Mouse (Mus musculus) left cerebral cortex, postnatal 36 days (tissue): ENCODE data around the gene Hsd17b2. TPM values are rescaled to one million over a fixed set of nuclear protein-coding genes. Genes with fewer than 3 reads are reported as not detected.

Experiments
- total RNA-seq, 2 experiments: library from RNA; stranded (reverse); gene quantifications; 2 replicates each; pipeline ENCODE4 v1.2.3; 2021

Gene Hsd17b2
- total RNA-seq, 2 experiments from 2014 or later, result 0.41 TPM; not detected in 1

Other genes with a start within 250 kb of the Hsd17b2 start
- 1 to 10 TPM; 2.6 to 2.8 TPM for gene Plcg2, start 203.6 kb upstream of the Hsd17b2 start, total RNA-seq
- 1 to 10 TPM; 4.7 to 5.1 TPM for gene Sdr42e1, start 28.2 kb upstream of the Hsd17b2 start, total RNA-seq
- 10 to 100 TPM; 18.7 to 21.9 TPM for gene Mphosph6, start 100.0 kb downstream of the Hsd17b2 start, total RNA-seq